Mouse (Mus musculus) E14TG2a.4 (cell line): ENCODE measurements around the gene Zfp637.

Experiments used
- CTCF ChIP-seq: conservative IDR thresholded peaks from 2 replicates; pipeline ENCODE4 v1.5.1; 2014; ENCODE audit warnings: low read length
- NANOG ChIP-seq: IDR thresholded peaks from 2 replicates; pipeline ENCODE4 v1.6.1; 2014; ENCODE audit warnings: borderline replicate concordance, low read length, mixed read lengths
- POU5F1 ChIP-seq: IDR thresholded peaks from 2 replicates; pipeline ENCODE4 v1.6.1; 2014; ENCODE audit warnings: low read length, borderline replicate concordance

DNA sequence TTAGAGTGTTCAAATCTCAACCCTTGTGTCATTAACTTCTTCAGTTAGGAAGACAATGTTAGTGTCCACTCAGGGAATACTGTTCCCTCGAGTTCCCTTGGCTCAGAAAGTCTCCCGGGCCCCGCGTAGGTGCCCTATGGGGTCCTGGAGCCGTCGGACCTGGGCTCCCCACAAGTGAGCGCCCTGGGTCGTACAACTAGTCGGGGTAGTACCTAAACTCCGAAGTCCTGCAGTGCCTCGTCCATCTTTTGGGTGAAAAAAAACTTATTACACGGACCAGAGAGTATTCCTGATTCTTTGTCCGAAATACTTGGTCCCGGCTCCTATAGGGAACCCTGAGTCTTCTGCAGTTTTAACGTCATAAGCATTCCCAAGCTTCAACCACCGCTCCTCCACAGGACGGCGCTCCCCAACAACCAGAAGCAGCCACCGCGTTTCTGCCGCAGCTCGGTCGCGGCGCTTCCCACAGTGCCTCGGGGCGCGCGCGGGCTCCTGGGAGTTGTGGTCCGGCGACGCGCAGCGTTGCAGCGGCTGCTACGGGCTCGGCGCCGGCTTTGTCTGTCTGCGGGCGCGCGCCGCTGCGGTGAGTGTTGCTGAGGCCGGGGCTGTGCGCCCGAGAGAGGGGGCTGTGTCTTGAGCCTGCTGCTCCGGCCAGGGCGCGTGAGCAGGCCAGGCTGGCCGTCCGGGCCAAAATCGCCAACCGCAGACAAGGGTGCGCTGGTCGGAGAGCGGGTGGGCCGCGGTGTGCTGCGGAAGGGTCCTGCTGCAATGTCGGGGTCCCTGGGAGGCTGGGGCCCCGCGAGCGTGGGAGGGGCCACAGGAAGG, at the start of gene Zfp637:
- TF ChIP-seq CTCF (no peak), POU5F1 (no peak), NANOG (no peak)
